In the genomic region with DNA sequence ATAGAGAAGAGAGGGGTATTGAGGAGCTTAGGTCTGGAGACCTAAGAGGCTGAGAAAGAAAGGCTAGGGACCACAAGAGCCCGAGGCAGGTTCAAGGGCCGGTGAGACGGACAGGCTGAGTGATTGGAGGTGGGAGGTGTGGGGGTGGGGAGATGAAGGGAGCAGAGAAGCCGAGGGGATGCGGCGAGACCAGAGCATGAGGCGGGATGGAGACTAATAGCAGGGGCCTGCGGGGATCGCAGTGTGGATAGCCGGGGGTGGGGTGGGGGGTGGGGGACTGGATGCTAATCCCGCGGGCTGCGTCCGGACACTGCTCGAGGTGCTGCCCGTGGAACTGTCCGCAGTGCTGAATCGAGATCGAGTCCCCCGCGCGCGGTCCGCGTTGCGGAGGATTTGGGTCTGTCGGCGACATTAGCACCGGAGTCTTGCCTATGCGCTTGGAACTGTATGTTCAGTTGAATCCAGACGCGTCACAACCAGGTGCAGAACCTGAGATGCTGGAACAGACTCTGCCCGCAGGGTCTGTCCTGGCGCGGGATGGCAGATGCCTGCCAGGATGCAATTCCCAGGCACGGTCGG, we compare ENCODE assay signal across 10 mouse cellular contexts. TPM values are rescaled to one million over a fixed set of nuclear protein-coding genes. Genes with fewer than 3 reads are reported as not detected.
DNase-seq lines count a peak whose midpoint lies in the region; ATAC-seq and TF ChIP-seq lines count a peak whose summit lies in the region.
"Had no signal": no experiment of that assay in that cellular context is flagged by ENCODE, and none has a peak within 500 bp of the region (broad histone marks: within the 10 kb centered on the region; RNA-seq: fewer than 3 reads in every experiment).

No protein-coding gene starts in this region.

- H3K4me1 ChIP-seq in forebrain, postnatal 0 days (ENCODE audit: insufficient read depth), result peaks cover 4% of the 10 kb centered on the region; the same call in 1 of the 2 replicates
- peaks cover 5% of the 10 kb centered on the region; the same call in 1 of the 2 replicates for H3K4me1 ChIP-seq in midbrain, embryonic 16.5 days (ENCODE audit: control insufficient read depth, insufficient read depth, low read length)

- H3K36me3 ChIP-seq in forebrain, postnatal 0 days (ENCODE audit: insufficient read depth), result no peaks in the 10 kb centered on the region
- no peaks in the 10 kb centered on the region for H3K36me3 ChIP-seq in midbrain, embryonic 16.5 days (ENCODE audit: control insufficient read depth, insufficient read depth, low read length)

- H3K27ac ChIP-seq in forebrain, postnatal 0 days (ENCODE audit: low read depth, low read length), result no peak overlapping the region
- H3K27ac ChIP-seq in midbrain, embryonic 16.5 days (ENCODE audit: low read length), result peak overlapping the region; percentile 72

- peak; percentile 43 to 50 for DNase-seq in left cerebral cortex, adult 18-20 months (ENCODE audit: low spot score in 2 of 2)
- no peak for DNase-seq in left cerebral cortex, adult 8-10 months (ENCODE audit: low spot score in 2 of 2)
- DNase-seq in adrenal gland, postnatal 25 days, result peak; percentile 71
- DNase-seq in forebrain, postnatal 0 days, result peak; percentile 27
- DNase-seq in kidney, postnatal 36 days, result peak; percentile 5 to 71
- DNase-seq in layer of hippocampus, adult 9-11 months, result no peak
- DNase-seq in spleen, adult 18-20 months, result no peak

- ATAC-seq in forebrain, postnatal 0 days, result peak; percentile 0; the same call in 1 of the 2 replicates
- peak; percentile 27 for ATAC-seq in midbrain, embryonic 16.5 days
- ATAC-seq: Patski had no signal

- peak overlapping the region; percentile 78 for H3K4me2 ChIP-seq in forebrain, postnatal 0 days (ENCODE audit: low read depth)
- H3K4me2 ChIP-seq in midbrain, embryonic 16.5 days (ENCODE audit: low read length), result peak overlapping the region; percentile 71

- peak overlapping the region; percentile 44 for H3K9ac ChIP-seq in forebrain, postnatal 0 days
- peak overlapping the region; percentile 64 for H3K9ac ChIP-seq in midbrain, embryonic 16.5 days (ENCODE audit: low read depth, low read length)

- peaks cover 7% of the 10 kb centered on the region for H3K27me3 ChIP-seq in forebrain, postnatal 0 days (ENCODE audit: insufficient read depth, low read length)
- H3K27me3 ChIP-seq in midbrain, embryonic 16.5 days (ENCODE audit: control insufficient read depth, insufficient read depth, low read depth, low read length), result 0 out of 2 replicates have a peak, but pooled peaks cover 3% of the 10 kb centered on the region

- no peaks in the 10 kb centered on the region for H3K9me3 ChIP-seq in forebrain, postnatal 0 days (ENCODE audit: low read length)
- no peaks in the 10 kb centered on the region for H3K9me3 ChIP-seq in midbrain, embryonic 16.5 days (replicated peaks; ENCODE audit: control insufficient read depth, low read length, poor library complexity, severe bottlenecking)

- TF ChIP-seq CTCF in forebrain, postnatal 0 days (IDR thresholded peaks at IDR 0.05; ENCODE audit: low read depth), result no peak

- under 1% methylated on average over 37 of the region's 37 CpGs for WGBS in forebrain, postnatal 0 days
- WGBS in midbrain, embryonic 16.5 days, result under 1% methylated on average over 33 of the region's 37 CpGs

- H3K4me3 ChIP-seq in forebrain, postnatal 0 days (ENCODE audit: low read depth, low read length), result peak overlapping the region; percentile 55
- H3K4me3 ChIP-seq in midbrain, embryonic 16.5 days (ENCODE audit: low read depth, low read length), result peak overlapping the region; percentile 64

RNA-seq across cellular contexts. Expression of a gene that starts 1.5 kb away (rescaled TPM):
- total RNA-seq in left cerebral cortex, adult 18-20 months (2021), result 10 to 100 TPM; 44.4 to 46.0 TPM
- total RNA-seq in left cerebral cortex, adult 8-10 months (2022), result 10 to 100 TPM; 36.6 to 40.5 (median 39.2) TPM
- total RNA-seq in adrenal gland, postnatal 25 days (2021), result 2.0 and 3.8 TPM in 2 replicates
- 9.6 and 10.2 TPM in 2 replicates for total RNA-seq in forebrain, postnatal 0 days (2014; rRNA removed)
- 2.0 and 4.0 TPM in 2 replicates for polyA plus RNA-seq in forebrain, postnatal 0 days (2015; fragmentation: Nextera tagmentation; extraction: Ambion mirVana)
- 12.7 and 17.0 TPM in 2 replicates for polyA plus RNA-seq in midbrain, embryonic 16.5 days (2015; fragmentation: Nextera tagmentation; extraction: Ambion mirVana)
- total RNA-seq: heart, adult 18-20 months had no signal
- polyA plus RNA-seq: Patski had no signal

RNA-seq across cellular contexts. Expression of a gene that starts 20.3 kb away (rescaled TPM):
- total RNA-seq in left cerebral cortex, adult 18-20 months (2021), result 10 to 100 TPM; 53.8 to 55.5 TPM
- 10 to 100 TPM; 53.2 to 61.4 (median 57.1) TPM for total RNA-seq in left cerebral cortex, adult 8-10 months (2022)
- 4.1 and 6.4 TPM in 2 replicates for total RNA-seq in adrenal gland, postnatal 25 days (2021)
- 35.7 and 41.7 TPM in 2 replicates for total RNA-seq in forebrain, postnatal 0 days (2014; rRNA removed)
- 8.4 and 9.4 TPM in 2 replicates for polyA plus RNA-seq in forebrain, postnatal 0 days (2015; fragmentation: Nextera tagmentation; extraction: Ambion mirVana)
- 10.3 and 11.0 TPM in 2 replicates for polyA plus RNA-seq in midbrain, embryonic 16.5 days (2015; fragmentation: Nextera tagmentation; extraction: Ambion mirVana)
- polyA plus RNA-seq: Patski had no signal

RNA-seq across cellular contexts. Expression of a gene that starts 31.2 kb away (rescaled TPM):
- 10 to 100 TPM; 73.1 to 75.8 TPM for total RNA-seq in left cerebral cortex, adult 18-20 months (2021)
- total RNA-seq in left cerebral cortex, adult 8-10 months (2022), result 10 to 100 TPM; 66.4 to 70.2 (median 67.8) TPM
- total RNA-seq in adrenal gland, postnatal 25 days (2021), result 41.9 and 43.9 TPM in 2 replicates
- 144 and 167 TPM in 2 replicates for total RNA-seq in forebrain, postnatal 0 days (2014; rRNA removed)
- 141 and 162 TPM in 2 replicates for polyA plus RNA-seq in forebrain, postnatal 0 days (2015; fragmentation: Nextera tagmentation; extraction: Ambion mirVana)
- 81.9 and 94.4 TPM in 2 replicates for polyA plus RNA-seq in midbrain, embryonic 16.5 days (2015; fragmentation: Nextera tagmentation; extraction: Ambion mirVana)

RNA-seq across cellular contexts. Expression of a gene that starts 31.8 kb away (rescaled TPM):
- total RNA-seq in left cerebral cortex, adult 18-20 months (2021), result 10 to 100 TPM; 38.3 to 39.3 TPM
- 10 to 100 TPM; 30.5 to 41.1 (median 38.8) TPM for total RNA-seq in left cerebral cortex, adult 8-10 months (2022)
- total RNA-seq in adrenal gland, postnatal 25 days (2021), result 35.0 and 48.6 TPM in 2 replicates
- total RNA-seq in forebrain, postnatal 0 days (2014; rRNA removed), result 81.7 and 82.2 TPM in 2 replicates
- 67.3 and 70.5 TPM in 2 replicates for polyA plus RNA-seq in forebrain, postnatal 0 days (2015; fragmentation: Nextera tagmentation; extraction: Ambion mirVana)
- polyA plus RNA-seq in midbrain, embryonic 16.5 days (2015; fragmentation: Nextera tagmentation; extraction: Ambion mirVana), result 39.1 and 41.6 TPM in 2 replicates

RNA-seq across cellular contexts. Expression of a gene that starts 54.6 kb away (rescaled TPM):
- 10 to 100 TPM; 17.5 to 19.3 TPM for total RNA-seq in left cerebral cortex, adult 18-20 months (2021)
- total RNA-seq in left cerebral cortex, adult 8-10 months (2022), result 10 to 100 TPM; 19.6 to 24.4 (median 21.4) TPM
- 17.5 and 18.0 TPM in 2 replicates for total RNA-seq in adrenal gland, postnatal 25 days (2021)
- 12.4 and 36.1 TPM in 2 replicates for total RNA-seq in forebrain, postnatal 0 days (2014; rRNA removed)
- polyA plus RNA-seq in forebrain, postnatal 0 days (2015; fragmentation: Nextera tagmentation; extraction: Ambion mirVana), result 6.0 and 8.7 TPM in 2 replicates
- 16.1 and 17.0 TPM in 2 replicates for polyA plus RNA-seq in midbrain, embryonic 16.5 days (2015; fragmentation: Nextera tagmentation; extraction: Ambion mirVana)

Comparison
In these comparisons a context has a peak if more than half of its experiments do, and no peak if none do; other contexts are left out.
1. DNase-seq: peak in left cerebral cortex, adult 18-20 months (2 of 2), adrenal gland, postnatal 25 days (single experiment), forebrain, postnatal 0 days (single experiment) and kidney, postnatal 36 days (2 of 2); none in left cerebral cortex, adult 8-10 months (0 of 2), layer of hippocampus, adult 9-11 months (single experiment) and spleen, adult 18-20 months (0 of 2).